Mouse (Mus musculus) CD4-positive, CD25-positive, alpha-beta regulatory T cell, adult 4 months (primary cell): ENCODE data around the gene Ccdc180. TPM values are rescaled to one million over a fixed set of nuclear protein-coding genes. Genes with fewer than 3 reads are reported as not detected.

Source experiments
- ATAC-seq: one replicate; pipeline ENCODE4 v1.8.0; 2017
- polyA plus RNA-seq, 2 experiments: library from polyadenylated mRNA; unstranded; fragments of 100-300 nt; shearing (Covaris generic); gene quantifications; one replicate each; pipeline ENCODE4 v1.2.1; 2017

Gene Ccdc180
- polyA plus RNA-seq, 2 experiments from 2014 or later, result 0.13 to 0.16 TPM

DNA sequence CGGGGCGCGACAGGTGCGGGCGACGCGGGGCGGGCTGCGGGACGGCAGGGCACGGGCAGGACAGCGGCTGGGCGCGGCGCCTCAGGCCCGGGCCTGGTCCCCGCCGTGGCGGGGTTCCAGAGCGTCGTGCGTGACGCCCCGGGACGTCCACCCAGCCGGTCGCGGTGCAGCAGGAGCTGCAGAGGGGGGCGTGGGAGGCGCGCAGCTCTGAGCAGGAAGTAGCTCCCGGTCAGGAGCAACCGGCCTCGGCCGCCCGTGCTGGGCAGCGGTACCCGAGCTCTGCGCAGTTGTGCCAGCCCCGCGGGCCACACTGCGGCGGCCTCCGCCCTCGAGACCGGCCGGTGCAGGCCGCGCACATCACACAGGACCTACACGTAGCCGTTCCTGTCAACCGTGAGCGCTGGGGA is 82.3 kb downstream of the Ccdc180 start:
- peak; percentile 54 for ATAC-seq

- peak; percentile 9 for ATAC-seq
Observed at GRCm38 (mm10) chr4:45972951-45973350, 82.8 kb downstream of the Ccdc180 start.

DNA sequence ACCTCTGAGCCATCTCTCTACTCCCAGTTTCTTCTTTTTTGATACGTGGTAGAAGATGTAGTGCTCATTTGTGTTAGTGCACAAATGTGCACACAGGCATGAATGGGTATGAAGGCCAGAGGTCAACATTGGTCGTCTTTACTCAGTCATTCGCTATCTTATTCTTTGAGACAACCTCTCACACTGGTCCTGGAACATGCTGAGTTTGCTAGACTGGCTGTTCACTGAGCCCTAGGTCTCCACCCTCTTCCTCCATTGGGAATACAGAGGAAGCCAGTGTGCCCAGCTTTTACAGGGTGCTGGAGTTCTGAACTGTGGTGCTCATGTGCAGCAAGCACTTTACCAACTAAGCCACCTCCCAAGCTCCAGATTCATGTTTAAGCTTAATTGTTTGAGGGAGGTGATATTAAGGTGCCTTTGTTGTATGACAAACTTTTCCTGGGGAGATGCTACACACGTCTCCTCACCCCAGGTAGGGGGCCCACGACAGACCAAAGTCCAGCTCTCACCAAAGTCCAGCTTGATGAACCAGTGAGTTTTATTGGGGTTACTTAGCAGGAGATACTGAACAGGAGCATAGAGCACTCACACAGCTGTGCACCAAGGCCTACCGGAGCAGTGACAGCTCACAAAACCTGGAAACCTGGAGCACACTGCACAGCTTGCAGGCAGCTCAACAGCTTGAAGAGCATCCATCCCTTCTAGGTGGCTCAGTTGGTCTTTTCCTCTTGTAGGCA is 87.0 kb downstream of the Ccdc180 start:
- ATAC-seq, result no peak

GRCm38 (mm10) chr4:45979916-45980315 is 89.8 kb downstream of the Ccdc180 start:
- ATAC-seq, result no peak

GRCm38 (mm10) chr4:45981054-45981453 is 91.0 kb downstream of the Ccdc180 start:
- no peak for ATAC-seq

GRCm38 (mm10) chr4:45990427-45991135 is 100.5 kb downstream of the Ccdc180 start:
- ATAC-seq, result no peak

- no peak for ATAC-seq
Observed at GRCm38 (mm10) chr4:45998536-45998935, 108.4 kb downstream of the Ccdc180 start.

Other genes starting within 250 kb of the Ccdc180 start
- 10 to 100 TPM in 1 of 2 experiments, 1 to 10 TPM in 1; 4.3 to 10.2 TPM for gene Aldh1b1, start 91.3 kb upstream of the Ccdc180 start, polyA plus RNA-seq
- gene Igfbpl1, start 63.4 kb upstream of the Ccdc180 start, polyA plus RNA-seq, result not detected
- under 1 TPM in 1 of 2 experiments, not detected in 1; 0.27 TPM for gene Stra6l, start 41.6 kb upstream of the Ccdc180 start, polyA plus RNA-seq
- 1 to 10 TPM; 7.2 to 8.9 TPM for gene Tdrd7, start 75.0 kb downstream of the Ccdc180 start, polyA plus RNA-seq
- 1 to 10 TPM; 2.0 to 4.2 TPM for gene Tmod1, start 148.6 kb downstream of the Ccdc180 start, polyA plus RNA-seq
- gene Ncbp1, start 248.3 kb downstream of the Ccdc180 start, polyA plus RNA-seq, result 10 to 100 TPM; 37.0 to 44.2 TPM
- 10 to 100 TPM; 31.1 to 32.8 TPM for gene Tstd2, start 248.4 kb downstream of the Ccdc180 start, polyA plus RNA-seq